Mouse (Mus musculus): ENCODE results near the gene Lats2. TPM values are rescaled to one million over a fixed set of nuclear protein-coding genes. Genes with fewer than 3 reads are reported as not detected.
A peak's percentile ranks its signal among the peaks of the same experiment; 100 is the strongest.

Lats2 gene
- total and polyA plus RNA-seq, 2 experiments from 2014 or later, result 3.8 to 7.7 TPM

GRCm38 (mm10) chr14:57675481-57675880 lies 82.7 kb downstream of the Lats2 start:
- no peak for ATAC-seq (ENCODE audit: low FRiP score)
- no peaks in the 10 kb centered on the region for H3K9me3 ChIP-seq (ENCODE audit: low read length)
- H3K36me3 ChIP-seq (ENCODE audit: insufficient read depth, low read length), result no peaks in the 10 kb centered on the region
- TF ChIP-seq CTCF (IDR thresholded peaks at IDR 0.05), result no peak; the same call in 1 of the 2 replicates
- H3K4me2 ChIP-seq (ENCODE audit: low read depth, low read length, poor library complexity, severe bottlenecking), result no peak overlapping the region
- no peaks in the 10 kb centered on the region for H3K27me3 ChIP-seq (ENCODE audit: insufficient read depth, low read length)
- no peak for DNase-seq (ENCODE audit: low spot score)
- WGBS, result 43% methylated on average over 2 of the region's 2 CpGs
- no peak overlapping the region for H3K9ac ChIP-seq (replicated peaks; ENCODE audit: low read length, poor library complexity, severe bottlenecking)
- no peaks in the 10 kb centered on the region for H3K4me1 ChIP-seq (ENCODE audit: insufficient read depth, low read length)
- H3K4me3 ChIP-seq (ENCODE audit: low read depth, low read length), result no peak overlapping the region
- H3K27ac ChIP-seq (ENCODE audit: low read depth, low read length), result no peak overlapping the region

GRCm38 (mm10) chr14:57665628-57665950 lies 92.6 kb downstream of the Lats2 start:
- 11% methylated on average over 10 of the region's 10 CpGs for WGBS
- Histone ChIP-seq H3K4me1 (ENCODE audit: insufficient read depth, low read length) (peaks cover 6% of the 10 kb centered on the region; the same call in 1 of the 2 replicates), H3K9me3 (ENCODE audit: low read length) (no peaks in the 10 kb centered on the region), H3K4me2 (ENCODE audit: low read depth, low read length, poor library complexity, severe bottlenecking) (peak overlapping the region; percentile 94), H3K27ac (ENCODE audit: low read depth, low read length) (peak overlapping the region; percentile 91; the same call in 1 of the 2 replicates), H3K4me3 (ENCODE audit: low read depth, low read length) (peak overlapping the region; percentile 88), H3K36me3 (ENCODE audit: insufficient read depth, low read length) (no peaks in the 10 kb centered on the region), H3K9ac (replicated peaks; ENCODE audit: low read length, poor library complexity, severe bottlenecking) (peak overlapping the region; percentile 86), H3K27me3 (ENCODE audit: insufficient read depth, low read length) (no peaks in the 10 kb centered on the region)
- TF ChIP-seq CTCF (IDR thresholded peaks at IDR 0.05), result no peak
- DNase-seq (ENCODE audit: low spot score) (no peak), ATAC-seq (ENCODE audit: low FRiP score) (no peak)

- H3K27ac ChIP-seq (ENCODE audit: low read depth, low read length), result peak within 1 kb of the TSS; percentile 91
- DNase-seq (ENCODE audit: low spot score) (peak; percentile 87), ATAC-seq (ENCODE audit: low FRiP score) (peak; percentile 97)
- no peaks in the 10 kb centered on the region for H3K36me3 ChIP-seq (ENCODE audit: insufficient read depth, low read length)
- peak; percentile 42; the same call in 1 of the 2 replicates for TF ChIP-seq CTCF (IDR thresholded peaks at IDR 0.05)
- no peaks in the 10 kb centered on the region for H3K9me3 ChIP-seq (ENCODE audit: low read length)
- H3K4me3 ChIP-seq (ENCODE audit: low read depth, low read length), result peak within 1 kb of the TSS; percentile 88
- peak within 1 kb of the TSS; percentile 94 for H3K4me2 ChIP-seq (ENCODE audit: low read depth, low read length, poor library complexity, severe bottlenecking)
- H3K4me1 ChIP-seq (ENCODE audit: insufficient read depth, low read length), result peaks cover 6% of the 10 kb centered on the region; the same call in 1 of the 2 replicates
- WGBS, result under 1% methylated on average over 76 of the region's 80 CpGs
- H3K27me3 ChIP-seq (ENCODE audit: insufficient read depth, low read length), result no peaks in the 10 kb centered on the region
- H3K9ac ChIP-seq (replicated peaks; ENCODE audit: low read length, poor library complexity, severe bottlenecking), result peak within 1 kb of the TSS; percentile 86
Measured at GRCm38 (mm10) chr14:57664822-57665627, 93.2 kb downstream of the Lats2 start, which contains the start of gene Xpo4. Xpo4 (minus strand) TSS chr14:57665430.

GRCm38 (mm10) chr14:57664311-57664821 lies 93.8 kb downstream of the Lats2 start:
- ATAC-seq (ENCODE audit: low FRiP score), result peak; percentile 53
- Histone ChIP-seq H3K27ac (ENCODE audit: low read depth, low read length) (peak overlapping the region; percentile 91), H3K4me3 (ENCODE audit: low read depth, low read length) (peak overlapping the region; percentile 88), H3K27me3 (ENCODE audit: insufficient read depth, low read length) (no peaks in the 10 kb centered on the region), H3K9me3 (ENCODE audit: low read length) (no peaks in the 10 kb centered on the region), H3K36me3 (ENCODE audit: insufficient read depth, low read length) (no peaks in the 10 kb centered on the region), H3K9ac (replicated peaks; ENCODE audit: low read length, poor library complexity, severe bottlenecking) (peak overlapping the region; percentile 86), H3K4me2 (ENCODE audit: low read depth, low read length, poor library complexity, severe bottlenecking) (peak overlapping the region; percentile 94), H3K4me1 (ENCODE audit: insufficient read depth, low read length) (peaks cover 6% of the 10 kb centered on the region; the same call in 1 of the 2 replicates)
- no peak for TF ChIP-seq CTCF (IDR thresholded peaks at IDR 0.05)
- 0% methylated on average over 19 of the region's 19 CpGs for WGBS
- peak; percentile 9 for DNase-seq (ENCODE audit: low spot score)

- peak overlapping the region; percentile 88 for H3K4me3 ChIP-seq (ENCODE audit: low read depth, low read length)
- ATAC-seq (ENCODE audit: low FRiP score), result no peak
Measured at GRCm38 (mm10) chr14:57663630-57664029, 94.6 kb downstream of the Lats2 start.

GRCm38 (mm10) chr14:57658301-57658700 lies 99.9 kb downstream of the Lats2 start:
- ATAC-seq (ENCODE audit: low FRiP score) (no peak), DNase-seq (ENCODE audit: low spot score) (no peak)
- no peaks in the 10 kb centered on the region for H3K9me3 ChIP-seq (ENCODE audit: low read length)
- no peaks in the 10 kb centered on the region for H3K4me1 ChIP-seq (ENCODE audit: insufficient read depth, low read length)
- no peaks in the 10 kb centered on the region for H3K27me3 ChIP-seq (ENCODE audit: insufficient read depth, low read length)
- no peak overlapping the region for H3K4me3 ChIP-seq (ENCODE audit: low read depth, low read length)
- no peak overlapping the region for H3K4me2 ChIP-seq (ENCODE audit: low read depth, low read length, poor library complexity, severe bottlenecking)
- H3K27ac ChIP-seq (ENCODE audit: low read depth, low read length), result no peak overlapping the region
- H3K9ac ChIP-seq (replicated peaks; ENCODE audit: low read length, poor library complexity, severe bottlenecking), result no peak overlapping the region
- TF ChIP-seq CTCF (IDR thresholded peaks at IDR 0.05), result peak; percentile 23
- WGBS, result 95% methylated on average over 4 of the region's 4 CpGs
- no peaks in the 10 kb centered on the region for H3K36me3 ChIP-seq (ENCODE audit: insufficient read depth, low read length)

More at GRCm38 (mm10) chr14:57663630-57664029, 94.6 kb downstream of the Lats2 start:
- Histone ChIP-seq H3K27ac (ENCODE audit: low read depth, low read length) (no peak overlapping the region), H3K4me2 (ENCODE audit: low read depth, low read length, poor library complexity, severe bottlenecking) (peak overlapping the region; percentile 94), H3K9ac (replicated peaks; ENCODE audit: low read length, poor library complexity, severe bottlenecking) (peak overlapping the region; percentile 86; the same call in 1 of the 2 replicates), H3K9me3 (ENCODE audit: low read length) (no peaks in the 10 kb centered on the region), H3K36me3 (ENCODE audit: insufficient read depth, low read length) (no peaks in the 10 kb centered on the region), H3K27me3 (ENCODE audit: insufficient read depth, low read length) (no peaks in the 10 kb centered on the region), H3K4me1 (ENCODE audit: insufficient read depth, low read length) (peaks cover 6% of the 10 kb centered on the region; the same call in 1 of the 2 replicates)
- DNase-seq (ENCODE audit: low spot score), result no peak
- no peak for TF ChIP-seq CTCF (IDR thresholded peaks at IDR 0.05)
- 36% methylated on average over 1 of the region's 1 CpGs for WGBS

Data from midbrain, postnatal 0 days (tissue).